Mouse (Mus musculus): ENCODE measurements around the gene Olfr1195.
"Not testable (repeated sequence)": the region's sequence is repeated elsewhere in the genome, so short reads cannot be mapped to it uniquely, and the experiment has no call there.

Olfr1195 gene

GRCm38 (mm10) chr2:88689087-88689486 lies at the start of gene Olfr1195:
Gene Olfr1195, minus strand, starts transcription at chr2:88689187.
- no peak for DNase-seq (ENCODE audit: low spot score)

GRCm38 (mm10) chr2:88732266-88732665 lies 43.3 kb upstream of the Olfr1195 start, which contains the start of gene Olfr1197:
Gene Olfr1197, minus strand, starts transcription at chr2:88732366.
- no peak for DNase-seq (ENCODE audit: low spot score)

GRCm38 (mm10) chr2:88704497-88704896 lies 15.5 kb upstream of the Olfr1195 start, which contains the start of gene Olfr1196:
Gene Olfr1196, minus strand, starts transcription at chr2:88704597.
- DNase-seq (ENCODE audit: low spot score) = no peak

- not testable (repeated sequence) for DNase-seq (ENCODE audit: low spot score)
Observed at GRCm38 (mm10) chr2:88675328-88675727, 13.7 kb downstream of the Olfr1195 start, which contains the start of gene Olfr1193. Gene Olfr1193, plus strand, starts transcription at chr2:88675628.

- DNase-seq (ENCODE audit: low spot score) = no peak
Observed at GRCm38 (mm10) chr2:88648209-88648608, 40.8 kb downstream of the Olfr1195 start, which contains the start of gene Olfr1192-ps1. Gene Olfr1192-ps1, plus strand, starts transcription at chr2:88648509.

- DNase-seq (ENCODE audit: low spot score) = not testable (repeated sequence)
Observed at GRCm38 (mm10) chr2:88640242-88640641, 48.7 kb downstream of the Olfr1195 start, which contains the start of gene Olfr1191-ps1. Gene Olfr1191-ps1, plus strand, starts transcription at chr2:88640542.

Data from testis, postnatal 14 days (tissue).